Mouse (Mus musculus): Measurements from ENCODE around the gene Utp4.
A peak's percentile ranks its signal among the peaks of the same experiment; 100 is the strongest.

Utp4 gene

DNA sequence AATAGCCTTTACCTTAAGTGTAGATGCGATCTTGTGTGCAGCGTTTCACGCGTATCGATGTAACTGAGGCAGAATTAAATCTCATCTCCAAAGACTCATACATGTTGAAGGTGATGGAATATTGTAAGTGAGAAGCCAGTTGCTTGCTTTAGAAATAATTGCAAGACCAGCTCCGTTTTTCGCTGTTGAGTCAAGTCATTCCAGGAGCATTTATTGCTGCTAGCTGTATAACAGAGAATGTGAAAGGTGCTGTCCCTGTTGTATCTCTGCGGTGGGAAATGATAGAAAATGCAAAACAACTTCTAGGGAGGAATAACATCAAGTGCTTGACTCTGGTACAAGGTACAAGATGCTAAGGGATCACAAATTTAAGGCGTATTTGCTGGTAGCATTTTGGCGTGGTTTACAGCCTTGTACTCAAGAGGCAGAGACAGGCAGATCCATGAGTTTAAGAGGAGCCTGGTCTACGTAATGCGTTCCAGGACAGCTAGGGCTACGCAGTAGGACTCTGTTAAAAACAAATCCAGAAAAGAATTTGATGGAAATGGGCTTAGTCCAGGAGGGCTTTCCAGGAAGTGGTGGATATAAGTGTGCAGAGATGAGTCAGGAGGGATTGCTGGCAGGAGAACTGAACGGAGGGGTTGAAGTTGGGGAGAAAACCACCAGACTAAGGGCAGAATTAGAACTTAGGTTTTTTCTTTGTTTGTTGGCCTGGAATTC is 43.8 kb downstream of the Utp4 start:
- no peak for DNase-seq

DNA sequence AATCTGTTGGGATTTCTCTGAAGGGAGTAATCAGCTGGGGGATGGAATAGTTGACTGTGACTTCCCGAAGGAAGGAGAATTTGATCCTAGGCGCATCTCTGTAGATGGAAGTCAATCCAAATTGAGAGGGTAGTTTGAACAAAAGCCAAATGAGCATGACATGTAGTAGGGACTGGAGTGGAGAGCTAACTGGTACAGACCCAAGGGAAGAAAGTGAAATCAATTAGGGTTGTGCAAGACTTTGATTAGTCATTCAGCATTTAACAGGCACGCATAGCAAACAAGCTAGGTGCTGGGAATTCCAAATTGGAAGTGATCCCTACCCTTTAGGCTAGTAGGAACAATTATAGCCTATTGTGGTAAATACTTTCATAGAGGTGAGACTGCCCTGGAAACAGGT is 48.4 kb downstream of the Utp4 start:
- DNase-seq = no peak

DNA sequence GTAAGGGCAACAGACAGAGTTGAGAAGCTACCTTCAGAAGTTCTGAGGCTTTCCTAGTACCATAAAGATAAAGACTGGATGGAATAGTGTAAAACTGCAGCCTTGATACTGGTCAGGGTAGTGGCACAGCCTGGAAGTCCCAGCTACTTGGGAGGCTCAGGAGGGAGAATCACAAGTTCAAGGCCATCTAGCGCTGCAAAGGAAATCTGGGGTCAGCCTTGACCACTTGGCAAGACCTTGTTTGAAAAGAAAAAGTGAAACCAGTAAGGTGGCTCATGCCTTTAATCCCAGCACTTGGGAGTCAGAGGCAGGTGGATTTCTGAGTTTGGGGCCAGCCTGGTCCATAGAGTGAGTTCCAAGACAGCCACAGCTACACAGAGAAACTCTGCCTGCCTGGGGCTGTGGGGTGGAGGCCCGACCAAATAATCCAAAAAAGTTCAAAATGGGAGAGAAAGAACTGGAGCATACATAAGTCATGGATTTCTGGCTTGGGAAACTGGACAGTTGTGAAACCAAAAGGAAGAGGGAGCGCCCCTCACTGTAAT is 50.5 kb downstream of the Utp4 start:
- no peak for DNase-seq

DNA sequence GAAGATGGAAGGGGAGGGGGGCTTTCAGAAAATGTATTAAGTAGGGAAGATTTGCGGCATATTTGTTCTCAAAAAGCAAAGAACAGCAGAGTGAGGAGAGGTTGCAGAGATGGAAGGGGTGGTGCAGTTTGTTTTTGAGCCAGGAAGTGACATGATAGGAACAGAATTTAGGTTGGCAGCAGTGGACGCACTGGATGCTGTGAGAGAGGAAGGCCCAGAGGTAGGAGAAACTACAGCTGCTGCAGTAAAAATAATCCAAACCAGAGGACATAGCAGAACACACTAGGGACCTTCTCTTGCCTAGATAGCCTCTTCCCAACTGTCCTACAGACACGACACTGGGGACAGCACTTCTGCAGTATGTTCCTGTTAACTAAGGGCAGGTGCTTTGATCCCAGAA is 51.3 kb downstream of the Utp4 start:
- DNase-seq = peak; percentile 44

DNA sequence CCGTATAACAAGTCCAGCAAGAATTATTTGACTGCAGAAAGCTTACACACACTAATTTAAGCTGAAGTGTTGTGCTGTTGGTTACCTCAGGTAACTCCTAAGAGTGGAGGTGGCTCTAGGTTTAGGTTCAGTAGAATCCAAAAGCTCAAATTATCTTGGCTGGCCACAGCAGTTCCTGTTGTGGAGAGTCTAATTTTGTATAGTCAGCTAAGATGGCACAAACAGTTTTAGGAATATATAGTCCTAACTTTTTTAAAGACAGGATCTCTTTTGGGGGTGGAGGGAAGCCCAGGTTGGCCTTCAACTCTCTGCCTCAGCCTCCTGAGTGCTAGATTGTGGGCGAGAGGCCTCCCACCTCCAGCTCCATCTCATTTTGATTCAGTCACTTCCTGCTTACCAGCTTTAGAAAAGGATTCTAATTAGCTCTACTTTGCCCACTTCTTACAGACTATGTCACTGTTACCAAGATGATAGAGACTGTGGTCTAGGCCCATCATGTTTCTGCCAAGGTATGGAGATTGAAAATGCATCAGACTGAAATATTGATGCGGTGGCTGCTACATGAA is 55.3 kb downstream of the Utp4 start:
- no peak for DNase-seq

DNA sequence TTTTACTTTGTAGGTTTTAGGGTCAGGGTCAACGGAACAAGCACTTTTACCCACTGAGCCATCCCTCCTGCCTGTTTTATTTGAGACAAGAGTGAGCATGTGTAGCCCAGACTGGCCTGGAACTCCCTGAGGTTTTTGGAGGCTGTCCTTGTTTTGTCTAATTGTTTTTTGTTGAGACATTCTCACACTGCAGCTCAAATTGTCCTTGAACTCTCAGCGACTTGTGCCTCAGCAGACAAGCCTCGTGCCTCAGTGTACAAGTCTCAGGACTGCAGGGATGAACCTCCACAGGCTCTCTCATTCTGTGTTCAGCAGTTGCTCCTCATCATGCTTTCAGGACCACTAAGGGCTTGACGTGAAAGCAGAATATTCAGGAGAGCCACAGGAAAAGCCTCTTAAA is 58.3 kb downstream of the Utp4 start:
- DNase-seq = no peak

DNA sequence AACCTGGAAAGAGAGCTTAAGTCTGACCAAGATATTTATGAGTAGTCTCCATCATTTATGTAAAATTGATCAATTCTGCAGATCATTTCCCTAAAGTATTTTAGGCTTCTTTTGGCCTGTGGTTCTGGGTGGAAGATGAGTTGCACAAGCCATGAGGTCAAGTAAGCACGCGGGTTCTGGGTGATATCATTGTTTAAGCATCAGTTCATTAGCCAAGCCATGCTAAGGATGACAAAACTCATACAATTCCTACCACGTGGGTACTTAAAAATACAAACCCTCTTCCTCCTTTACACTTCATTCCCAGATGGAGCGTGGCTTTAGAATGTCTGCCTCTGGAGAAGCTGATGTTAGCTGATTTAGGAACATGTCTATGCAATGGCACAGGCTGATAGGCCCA is 60.1 kb downstream of the Utp4 start:
- DNase-seq = no peak

DNA sequence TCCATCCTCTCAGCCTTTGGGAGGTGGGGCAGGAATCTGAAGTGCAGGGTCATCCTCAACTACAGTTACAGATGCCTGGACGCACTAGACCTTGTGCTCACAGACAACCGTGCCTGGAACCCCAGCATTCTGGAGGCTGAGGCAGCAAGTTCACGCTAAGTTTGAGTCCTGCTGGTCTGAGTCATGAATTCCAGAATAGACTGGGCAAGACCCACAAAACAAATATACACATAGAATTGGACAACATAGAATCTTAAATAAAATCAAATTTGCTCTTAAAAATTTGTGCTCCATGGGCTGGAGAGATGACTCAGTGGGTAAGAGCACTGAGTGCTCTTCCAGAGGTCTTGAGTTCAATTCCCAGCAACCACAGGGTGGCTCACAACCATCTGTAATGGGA is 63.6 kb downstream of the Utp4 start:
- DNase-seq = no peak

DNA sequence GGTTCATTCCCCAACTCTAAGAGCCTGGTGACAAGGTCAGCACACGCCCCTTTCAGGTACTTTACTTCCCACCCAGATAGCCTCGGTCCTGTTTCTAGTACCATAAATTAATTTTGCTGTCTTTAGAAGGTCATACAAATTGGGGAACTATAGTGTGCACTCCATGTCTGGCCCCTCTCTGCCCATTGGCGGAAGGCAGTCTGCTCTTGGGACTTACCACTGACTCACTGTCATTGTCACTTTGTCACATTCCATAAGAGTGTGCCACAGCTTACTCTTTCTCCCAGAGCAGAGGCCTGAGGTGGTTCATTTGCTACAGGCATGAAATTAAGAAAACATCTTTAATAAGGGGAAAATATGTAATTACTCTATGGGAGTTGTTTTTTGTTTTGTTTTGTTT is 64.8 kb downstream of the Utp4 start:
- DNase-seq = no peak

DNA sequence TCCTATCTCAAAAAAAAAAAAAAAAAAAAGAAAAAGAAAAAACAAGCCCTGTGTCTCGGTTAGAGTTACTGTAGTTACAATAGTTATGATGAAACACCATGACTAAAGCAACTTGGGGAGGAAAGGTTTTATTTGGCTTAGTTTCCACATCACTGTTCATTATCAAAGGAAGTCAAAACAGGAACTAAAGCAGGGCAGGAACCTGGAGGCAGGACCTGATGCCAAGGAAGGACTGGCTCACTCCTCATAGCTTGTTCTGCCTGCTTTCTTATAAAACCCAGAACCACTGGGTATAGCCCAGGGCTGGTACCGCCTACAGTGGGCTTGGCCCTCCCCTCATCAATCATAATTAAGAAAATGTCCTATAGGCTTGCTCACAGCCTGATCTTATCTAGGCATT is 66.2 kb downstream of the Utp4 start:
- DNase-seq = no peak

DNA sequence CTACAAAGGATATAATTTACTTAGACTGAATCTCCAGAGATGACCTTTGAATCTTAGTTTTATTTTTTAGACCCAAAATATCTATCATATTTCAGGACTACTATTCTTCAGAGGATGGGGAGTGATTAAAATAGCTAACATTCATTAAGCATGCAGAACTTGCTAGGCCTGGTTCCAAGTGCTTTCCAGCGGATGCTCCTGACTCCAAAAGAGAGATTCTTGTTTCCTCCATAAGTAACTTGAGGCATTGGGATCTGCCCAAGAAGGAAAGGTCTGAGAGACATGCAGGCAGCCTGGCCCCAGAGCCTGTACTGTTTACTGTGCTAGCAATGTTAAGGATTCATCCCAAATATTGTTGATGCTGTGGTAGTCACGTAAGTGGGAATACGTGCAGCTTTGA is 68.9 kb downstream of the Utp4 start:
- DNase-seq = peak; percentile 67

DNA sequence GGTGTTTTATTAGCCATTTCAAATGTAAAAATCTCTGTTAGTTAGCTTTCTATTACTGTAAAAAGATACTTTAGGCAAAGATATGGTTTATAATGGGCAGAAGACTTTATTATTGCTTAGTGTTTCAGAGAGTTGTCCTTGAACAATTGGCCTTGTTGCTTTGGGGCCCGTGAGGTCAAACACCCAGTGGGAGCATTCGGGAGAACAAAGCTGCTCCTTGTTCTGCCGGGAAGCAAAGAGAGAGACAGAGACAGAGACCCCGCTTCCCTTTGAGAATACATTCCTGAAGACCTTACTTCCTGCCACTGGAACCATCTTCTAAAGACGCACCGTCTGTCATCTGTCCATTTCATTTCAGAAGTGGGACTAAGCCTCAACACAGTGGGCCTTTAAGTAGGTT is 69.9 kb downstream of the Utp4 start:
- DNase-seq = no peak

DNA sequence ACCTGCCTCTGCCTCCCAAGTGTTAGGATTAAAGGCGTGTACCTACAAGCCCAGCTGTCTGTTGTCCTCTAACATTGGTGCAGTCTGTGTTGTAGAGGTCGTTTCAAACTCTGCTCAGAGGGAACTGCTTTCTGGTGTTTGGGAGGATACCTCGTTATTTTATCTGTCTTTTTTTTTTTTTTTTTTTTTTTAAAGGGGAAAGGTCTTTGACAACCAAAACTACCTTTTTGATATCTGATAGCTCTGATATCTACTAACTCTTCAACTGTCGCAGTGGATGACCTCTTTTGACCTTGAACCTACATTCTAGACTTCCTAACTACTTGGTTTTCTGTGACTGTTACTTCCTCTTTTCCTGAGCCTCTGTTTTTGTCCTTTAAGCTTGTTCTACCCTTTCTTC is 71.1 kb downstream of the Utp4 start:
- DNase-seq = no peak

DNA sequence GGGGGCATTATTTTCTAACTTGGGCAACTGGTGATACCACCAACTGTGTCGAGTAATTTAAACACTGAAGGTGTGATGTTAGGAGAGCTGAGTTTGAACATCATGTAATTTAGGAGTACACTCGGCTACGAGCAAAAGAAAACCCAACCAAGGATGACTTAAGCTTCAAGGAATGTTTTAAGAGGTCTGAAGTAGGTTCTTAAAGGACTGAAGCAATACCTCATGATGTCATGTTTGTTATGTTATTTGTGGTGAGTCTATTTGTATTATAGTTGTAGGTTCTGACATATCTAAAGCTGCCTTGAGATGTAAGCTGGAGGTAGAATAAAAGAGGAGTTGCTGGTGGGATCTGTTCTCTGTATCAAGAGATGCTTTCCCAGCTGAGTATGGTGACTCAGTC is 76.5 kb downstream of the Utp4 start:
- DNase-seq = no peak

DNA sequence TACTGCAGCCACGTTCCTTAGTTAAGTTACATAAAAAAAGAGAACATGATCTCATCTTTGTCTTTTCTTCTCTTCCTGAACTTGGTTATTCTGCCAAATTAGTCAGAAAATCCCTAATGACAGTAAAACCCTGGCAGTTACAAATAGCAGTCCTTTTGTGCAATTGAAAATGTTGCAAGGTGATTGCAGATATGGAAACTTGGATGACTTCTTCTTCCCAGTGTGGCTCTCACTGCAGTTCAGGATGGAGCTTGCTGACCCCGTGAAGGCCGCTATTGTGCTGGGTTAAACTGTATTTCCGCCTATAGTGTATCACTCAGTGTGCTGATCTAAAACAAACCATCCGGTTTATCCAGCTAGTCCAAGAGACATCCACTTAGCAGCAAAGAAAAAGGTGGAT is 78.5 kb downstream of the Utp4 start:
- DNase-seq = peak; percentile 49
